Mouse (Mus musculus) bone marrow, adult 2 months (tissue): ENCODE measurements around the gene Lrtm1. TPM values are rescaled to one million over a fixed set of nuclear protein-coding genes. Genes with fewer than 3 reads are reported as not detected.

Source experiments
- H3K27ac ChIP-seq: fragments of 200-500 bp; 2 replicates; pipeline ENCODE4 v1.5.1; 2012; ENCODE audit warnings: low read depth, mild to moderate bottlenecking, control low read depth, inconsistent platforms, low read length; ENCODE audit not compliant: control insufficient read depth, poor library complexity, insufficient read depth
- H3K4me1 ChIP-seq: fragments of 200-500 bp; 2 replicates; pipeline ENCODE4 v1.6.1; 2011; ENCODE audit warnings: low read length; ENCODE audit not compliant: control insufficient read depth, insufficient read depth
- H3K4me3 ChIP-seq: fragments of 200-500 bp; replicated peaks from 2 replicates; pipeline ENCODE3; 2011; ENCODE audit warnings: mild to moderate bottlenecking, low read depth, low read length, control low read depth; ENCODE audit not compliant: control insufficient read depth
- CTCF ChIP-seq: fragments of 200-500 bp; IDR thresholded peaks from 2 replicates; pipeline ENCODE4 v1.5.1; 2011; ENCODE audit warnings: low read length, control low read depth; ENCODE audit not compliant: control insufficient read depth, insufficient read depth
- POLR2A ChIP-seq: fragments of 200-500 bp; IDR thresholded peaks from 2 replicates; pipeline ENCODE4 v1.6.1; 2011; ENCODE audit warnings: low read depth, mild to moderate bottlenecking, control low read depth, low read length, borderline replicate concordance; ENCODE audit not compliant: control insufficient read depth
- WGBS: fragments of 180-500 bp; shearing (Covaris S2); methylation state at CpG from one replicate; pipeline ENCODE4 v1.1.7; 2018; 5-methylcytosine and 5-hydroxymethylcytosine counted together
- polyA plus RNA-seq: library from polyadenylated mRNA; stranded (reverse); fragments of >200 nt; gene quantifications from 2 replicates; pipeline ENCODE4 v1.2.4, GENCODE M21; 2011; ENCODE audit warnings: low replicate concordance; ENCODE audit not compliant: missing spikeins, insufficient read depth, insufficient read length

The Lrtm1 gene
- polyA plus RNA-seq, 1 experiment = 0.62 TPM

- Histone ChIP-seq H3K4me1 (no peaks in the 10 kb centered on the region), H3K27ac (no peak overlapping the region), H3K4me3 (no peak overlapping the region)
- WGBS = 83% methylated on average over 4 of the region's 5 CpGs
- no peak for TF ChIP-seq CTCF
- TF ChIP-seq POLR2A = no peak
These were observed 12.7 kb upstream of the Lrtm1 start for GRCm38 (mm10) chr14:29005228-29005840.

- Histone ChIP-seq H3K27ac (no peak overlapping the region), H3K4me3 (no peak overlapping the region), H3K4me1 (no peaks in the 10 kb centered on the region)
- 68% methylated on average over 4 of the region's 4 CpGs for WGBS
- TF ChIP-seq POLR2A (no peak), CTCF (no peak)
These were observed 8.4 kb upstream of the Lrtm1 start for GRCm38 (mm10) chr14:29009644-29010043.

- 81% methylated on average over 3 of the region's 3 CpGs for WGBS
- Histone ChIP-seq H3K4me3 (no peak overlapping the region), H3K4me1 (no peaks in the 10 kb centered on the region), H3K27ac (no peak overlapping the region)
- TF ChIP-seq POLR2A (no peak), CTCF (no peak)
These were observed 4.8 kb upstream of the Lrtm1 start for GRCm38 (mm10) chr14:29013161-29013560.

- Histone ChIP-seq H3K4me3 (no peak overlapping the region), H3K4me1 (no peaks in the 10 kb centered on the region), H3K27ac (no peak overlapping the region)
- WGBS = 68% methylated on average over 2 of the region's 2 CpGs
- no peak for TF ChIP-seq CTCF
- no peak for TF ChIP-seq POLR2A
These were observed 3.3 kb upstream of the Lrtm1 start for GRCm38 (mm10) chr14:29014680-29015079.

GRCm38 (mm10) chr14:29015896-29016295 lies 2.1 kb upstream of the Lrtm1 start:
- Histone ChIP-seq H3K4me1 (no peaks in the 10 kb centered on the region), H3K4me3 (no peak overlapping the region), H3K27ac (no peak overlapping the region)
- WGBS = 49% methylated on average over 5 of the region's 5 CpGs
- no peak for TF ChIP-seq CTCF

- whole genome bisulfite sequencing = 59% methylated on average over 7 of the region's 7 CpGs
- TF ChIP-seq POLR2A = no peak
- no peak for TF ChIP-seq CTCF
- no peaks in the 10 kb centered on the region for H3K4me1 ChIP-seq
- no peak overlapping the region for H3K27ac ChIP-seq
- no peak overlapping the region for H3K4me3 ChIP-seq
These were observed 450 bp downstream of the Lrtm1 start for GRCm38 (mm10) chr14:29018316-29019000.

- TF ChIP-seq CTCF = no peak
- no peak for TF ChIP-seq POLR2A
- H3K27ac ChIP-seq = no peak overlapping the region
- no peaks in the 10 kb centered on the region for H3K4me1 ChIP-seq
- H3K4me3 ChIP-seq = no peak overlapping the region
- 68% methylated on average over 4 of the region's 4 CpGs for WGBS
These were observed 3.3 kb downstream of the Lrtm1 start for GRCm38 (mm10) chr14:29021295-29021694.

GRCm38 (mm10) chr14:29023246-29023645 lies 5.2 kb downstream of the Lrtm1 start:
- Histone ChIP-seq H3K4me3 (no peak overlapping the region), H3K4me1 (no peaks in the 10 kb centered on the region), H3K27ac (no peak overlapping the region)
- 81% methylated on average over 4 of the region's 4 CpGs for WGBS
- TF ChIP-seq CTCF = no peak
- TF ChIP-seq POLR2A = no peak
